Mouse (Mus musculus): ENCODE data around the gene Cpeb3.
A peak's percentile ranks its signal among the peaks of the same experiment; 100 is the strongest.
"Not testable (repeated sequence)": the region's sequence is repeated elsewhere in the genome, so short reads cannot be mapped to it uniquely, and the experiment has no call there.

Gene Cpeb3

GRCm38 (mm10) chr19:37208176-37208755 is at the start of gene Cpeb3:
TSS of gene Cpeb3 (minus strand) at chr19:37208601.
- no peak for ATAC-seq (ENCODE audit: insufficient number of reproducible peaks, low FRiP score, low TSS enrichment)

GRCm38 (mm10) chr19:37255321-37255720 is 46.9 kb upstream of the Cpeb3 start:
- no peak for ATAC-seq (ENCODE audit: insufficient number of reproducible peaks, low FRiP score, low TSS enrichment)

DNA sequence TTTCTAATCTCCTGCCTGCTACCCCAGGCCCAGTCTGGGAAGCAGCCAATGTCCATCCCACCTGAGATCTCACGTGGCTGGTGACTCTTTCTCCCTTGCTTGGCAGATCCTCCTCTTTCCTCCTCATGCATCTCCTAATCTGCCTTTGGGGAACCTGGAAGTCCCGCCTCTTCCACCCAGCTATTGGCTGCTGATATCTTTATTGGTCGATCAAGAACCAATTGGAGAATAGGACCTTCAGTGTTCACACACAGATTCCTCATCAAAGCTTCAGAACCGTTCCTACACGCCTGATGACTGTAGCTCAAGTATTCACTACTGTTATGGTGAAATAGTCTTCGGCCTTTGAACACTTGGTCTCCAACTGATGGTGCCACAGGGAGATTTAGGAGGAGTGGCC is 43.7 kb upstream of the Cpeb3 start:
- no peak for ATAC-seq (ENCODE audit: insufficient number of reproducible peaks, low FRiP score, low TSS enrichment)

- ATAC-seq (ENCODE audit: insufficient number of reproducible peaks, low FRiP score, low TSS enrichment) = no peak
Observed at GRCm38 (mm10) chr19:37248199-37248598, 39.8 kb upstream of the Cpeb3 start.

GRCm38 (mm10) chr19:37246859-37247258 is 38.5 kb upstream of the Cpeb3 start:
- no peak for ATAC-seq (ENCODE audit: insufficient number of reproducible peaks, low FRiP score, low TSS enrichment)

DNA sequence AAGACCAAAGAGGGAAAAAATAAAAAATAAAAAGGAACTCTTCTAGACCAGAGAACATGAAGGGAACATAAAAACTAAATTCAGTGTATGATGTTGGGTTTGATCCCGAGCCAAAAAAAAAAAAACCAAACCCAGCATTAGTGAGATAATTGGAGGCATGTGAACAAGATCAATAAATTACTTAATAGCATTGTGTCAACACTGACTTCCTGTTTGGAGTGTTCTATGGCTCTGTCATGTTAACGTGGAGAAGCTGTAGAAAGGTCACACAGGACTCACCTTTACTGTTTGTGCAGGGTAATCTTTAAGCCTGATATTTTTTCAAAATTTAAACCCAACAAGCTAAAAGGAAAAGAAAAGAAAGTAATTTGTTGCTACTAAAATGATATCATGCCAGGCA is 34.3 kb upstream of the Cpeb3 start:
- ATAC-seq (ENCODE audit: insufficient number of reproducible peaks, low FRiP score, low TSS enrichment) = no peak

DNA sequence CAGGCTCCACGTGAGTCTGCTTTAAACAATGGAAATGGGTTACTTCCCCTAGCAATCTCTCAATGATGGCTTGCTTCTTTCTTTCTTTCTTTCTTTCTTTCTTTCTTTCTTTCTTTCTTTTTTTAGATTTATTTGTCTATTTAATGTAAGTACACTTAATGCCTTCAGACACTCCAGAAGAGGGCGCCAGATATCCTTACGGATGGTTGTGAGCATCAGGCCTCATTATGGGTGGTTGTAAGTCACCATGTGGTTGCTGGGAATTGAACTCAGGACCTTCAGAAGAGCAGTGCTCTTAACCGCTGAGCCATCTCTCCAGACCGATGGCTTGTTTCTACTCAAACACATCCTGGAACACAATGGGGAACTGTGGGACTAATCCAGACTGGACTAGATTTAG is 32.8 kb upstream of the Cpeb3 start:
- no peak for ATAC-seq (ENCODE audit: insufficient number of reproducible peaks, low FRiP score, low TSS enrichment)

DNA sequence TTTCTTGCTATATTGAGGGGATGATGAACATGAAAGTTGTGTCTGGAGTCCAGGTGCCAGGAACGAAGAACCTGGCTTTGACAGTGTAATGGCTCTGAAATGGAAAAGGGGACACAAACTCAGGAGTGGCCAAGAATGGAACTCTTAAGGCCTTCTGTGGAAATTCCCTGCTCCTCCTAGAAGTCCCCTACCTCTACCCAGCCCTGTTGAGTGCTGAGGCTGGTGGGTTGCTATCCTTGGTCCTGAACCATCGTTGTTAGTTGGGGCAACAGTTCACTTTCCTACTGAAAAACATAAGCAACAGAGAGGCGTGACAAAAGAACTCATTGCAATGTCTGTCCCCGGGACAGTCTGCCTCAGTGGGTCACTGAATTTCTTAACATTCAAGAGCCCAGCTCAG is 30.7 kb upstream of the Cpeb3 start:
- ATAC-seq (ENCODE audit: insufficient number of reproducible peaks, low FRiP score, low TSS enrichment) = no peak

DNA sequence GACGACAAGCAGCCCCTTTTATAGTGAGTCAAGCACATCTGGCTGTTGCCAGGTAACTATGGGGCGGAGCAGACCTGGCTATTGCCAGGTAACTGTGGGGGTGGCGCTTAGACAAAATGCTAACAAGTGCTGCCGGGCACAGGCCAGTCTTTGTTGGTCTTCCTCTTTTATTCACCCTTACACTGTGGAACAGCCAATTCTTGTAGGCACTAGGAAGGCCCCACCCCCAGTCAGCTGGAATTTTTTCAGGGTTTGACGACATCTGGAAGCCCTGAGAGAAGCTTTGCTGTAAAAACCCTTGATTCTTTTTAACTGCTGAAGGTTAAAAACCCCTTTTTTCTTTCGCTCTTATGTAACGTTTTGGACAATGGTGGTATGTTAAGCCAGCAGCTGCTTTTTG is 30.2 kb upstream of the Cpeb3 start:
- no peak for ATAC-seq (ENCODE audit: insufficient number of reproducible peaks, low FRiP score, low TSS enrichment)

GRCm38 (mm10) chr19:37237712-37238437 is 29.5 kb upstream of the Cpeb3 start:
- ATAC-seq (ENCODE audit: insufficient number of reproducible peaks, low FRiP score, low TSS enrichment) = no peak

DNA sequence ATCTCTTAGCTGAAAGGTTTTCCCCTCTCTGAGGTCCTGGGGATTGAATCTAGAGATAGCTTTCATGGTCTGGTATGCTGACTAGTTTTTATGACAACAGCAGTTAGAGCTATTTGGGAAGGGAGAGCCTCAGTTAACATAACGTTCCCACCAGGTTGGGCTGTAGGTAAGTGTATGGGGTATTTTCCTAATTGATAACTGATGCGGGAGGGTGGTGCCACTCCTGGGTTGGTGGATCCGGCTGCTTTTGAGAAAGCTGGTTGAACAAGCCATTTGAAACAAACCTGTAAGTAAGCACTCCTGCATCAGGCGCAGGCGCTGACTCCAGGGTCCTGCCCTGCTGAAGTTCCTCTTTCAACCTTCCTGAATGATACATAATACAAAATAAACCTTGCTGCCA is 28.9 kb upstream of the Cpeb3 start:
- no peak for ATAC-seq (ENCODE audit: insufficient number of reproducible peaks, low FRiP score, low TSS enrichment)

DNA sequence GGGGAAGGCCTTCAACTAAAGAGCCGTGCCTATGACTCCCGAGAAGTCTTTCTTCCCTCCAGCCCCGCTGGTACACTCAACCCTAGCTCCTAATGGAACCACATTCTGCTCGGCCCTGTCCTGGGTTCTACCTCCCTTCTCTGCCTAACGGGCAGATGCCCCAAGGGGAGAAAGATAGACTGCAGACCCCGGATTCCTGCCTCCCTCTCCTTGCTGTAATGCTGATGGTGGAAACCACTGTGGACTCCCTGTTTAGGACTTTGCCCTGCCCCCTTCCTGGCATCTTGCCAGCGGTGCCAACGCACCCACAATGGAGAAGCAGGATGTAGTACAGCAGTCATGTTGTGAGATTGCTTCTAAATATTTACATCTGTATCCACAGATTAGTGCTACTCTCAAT is 27.4 kb upstream of the Cpeb3 start:
- ATAC-seq (ENCODE audit: insufficient number of reproducible peaks, low FRiP score, low TSS enrichment) = no peak

GRCm38 (mm10) chr19:37233561-37234539 is 25.4 kb upstream of the Cpeb3 start:
- ATAC-seq (ENCODE audit: insufficient number of reproducible peaks, low FRiP score, low TSS enrichment) = peak; percentile 75

GRCm38 (mm10) chr19:37232598-37232997 is 24.2 kb upstream of the Cpeb3 start:
- ATAC-seq (ENCODE audit: insufficient number of reproducible peaks, low FRiP score, low TSS enrichment) = not testable (repeated sequence)

- ATAC-seq (ENCODE audit: insufficient number of reproducible peaks, low FRiP score, low TSS enrichment) = no peak
Observed at GRCm38 (mm10) chr19:37225197-37225862, 16.9 kb upstream of the Cpeb3 start.

- ATAC-seq (ENCODE audit: insufficient number of reproducible peaks, low FRiP score, low TSS enrichment) = no peak
Observed at GRCm38 (mm10) chr19:37214711-37215110, 6.3 kb upstream of the Cpeb3 start.

- ATAC-seq (ENCODE audit: insufficient number of reproducible peaks, low FRiP score, low TSS enrichment) = no peak
Observed at GRCm38 (mm10) chr19:37211416-37211815, 3.0 kb upstream of the Cpeb3 start.

DNA sequence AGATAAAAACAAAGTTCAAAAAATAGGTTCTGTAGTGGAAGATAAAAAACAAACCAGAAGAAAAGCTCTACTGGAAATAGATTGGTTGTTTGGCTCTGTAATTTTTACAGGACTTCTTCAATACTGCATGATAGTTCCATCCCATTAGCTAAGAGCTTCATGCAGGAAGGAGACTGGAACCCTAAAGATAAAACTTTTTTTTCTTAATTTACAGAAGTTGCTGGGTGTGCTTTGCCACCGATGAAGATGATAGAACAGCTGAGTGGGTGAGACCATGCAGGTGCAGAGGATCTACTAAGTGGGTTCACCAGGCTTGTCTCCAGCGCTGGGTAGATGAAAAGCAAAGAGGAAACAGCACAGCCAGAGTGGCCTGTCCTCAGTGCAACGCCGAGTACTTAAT is 2.1 kb upstream of the Cpeb3 start:
- ATAC-seq (ENCODE audit: insufficient number of reproducible peaks, low FRiP score, low TSS enrichment) = no peak

- no peak for ATAC-seq (ENCODE audit: insufficient number of reproducible peaks, low FRiP score, low TSS enrichment)
Observed at GRCm38 (mm10) chr19:37209467-37210128, 1.2 kb upstream of the Cpeb3 start.

GRCm38 (mm10) chr19:37208986-37209385 is 585 bp upstream of the Cpeb3 start:
- ATAC-seq (ENCODE audit: insufficient number of reproducible peaks, low FRiP score, low TSS enrichment) = no peak

Measured in cerebellum, adult (tissue).